Mouse (Mus musculus) layer of hippocampus, adult 8-10 months (tissue): ENCODE measurements around the gene Gm4707. TPM values are rescaled to one million over a fixed set of nuclear protein-coding genes. Genes with fewer than 3 reads are reported as not detected.
"Not testable (repeated sequence)": the region's sequence is repeated elsewhere in the genome, so short reads cannot be mapped to it uniquely, and the experiment has no call there.

ENCODE experiments used
- DNase-seq, 2 experiments: peaks; one replicate each; pipeline ENCODE4 v3.0.0; 2022; ENCODE audit warnings: low spot score in 2 of 2
- total RNA-seq, 4 experiments: library from RNA; stranded (reverse); gene quantifications; 2 replicates each; pipeline ENCODE4 v1.2.4; 2022

The Gm4707 gene
- 1 to 10 TPM; 1.7 to 3.8 (median 2.7) TPM for total RNA-seq

GRCm38 (mm10) chr17:71459818-71460217, at the start of gene Gm4707:
Gene Gm4707, minus strand, starts transcription at chr17:71459918.
- no peak for DNase-seq

- DNase-seq, result no peak
Observed at GRCm38 (mm10) chr17:71506832-71507231, 47.1 kb upstream of the Gm4707 start.

- DNase-seq, result no peak
Observed at GRCm38 (mm10) chr17:71495784-71496183, 36.1 kb upstream of the Gm4707 start.

- no peak for DNase-seq
Observed at GRCm38 (mm10) chr17:71491332-71491686, 31.6 kb upstream of the Gm4707 start.

- no peak for DNase-seq
Observed at GRCm38 (mm10) chr17:71490666-71491331, 31.1 kb upstream of the Gm4707 start.

GRCm38 (mm10) chr17:71489703-71490461, 30.2 kb upstream of the Gm4707 start:
- no peak for DNase-seq

- no peak for DNase-seq
Observed at GRCm38 (mm10) chr17:71486231-71486851, 26.6 kb upstream of the Gm4707 start.

GRCm38 (mm10) chr17:71485791-71486230, 26.1 kb upstream of the Gm4707 start:
- DNase-seq, result no peak

GRCm38 (mm10) chr17:71484711-71485110, 25.0 kb upstream of the Gm4707 start:
- DNase-seq, result no peak

- no peak for DNase-seq
Observed at GRCm38 (mm10) chr17:71483418-71484060, 23.8 kb upstream of the Gm4707 start.

GRCm38 (mm10) chr17:71479381-71479901, 19.7 kb upstream of the Gm4707 start:
- no peak for DNase-seq

GRCm38 (mm10) chr17:71477481-71477880, 17.8 kb upstream of the Gm4707 start:
- peak in 1 of 2 experiments; percentile 43 for DNase-seq

GRCm38 (mm10) chr17:71476346-71477020, 16.8 kb upstream of the Gm4707 start:
- DNase-seq, result no peak

GRCm38 (mm10) chr17:71475705-71476089, 16.0 kb upstream of the Gm4707 start:
- peak; percentile 50 to 56 for DNase-seq

GRCm38 (mm10) chr17:71474762-71475704, 15.3 kb upstream of the Gm4707 start, which contains the start of gene Smchd1:
Gene Smchd1, minus strand, starts transcription at chr17:71475343.
- peak; percentile 89 to 92 for DNase-seq

- no peak for DNase-seq
Observed at GRCm38 (mm10) chr17:71474128-71474527, 14.4 kb upstream of the Gm4707 start.

GRCm38 (mm10) chr17:71471261-71471660, 11.5 kb upstream of the Gm4707 start:
- DNase-seq, result no peak

- DNase-seq, result no peak
Observed at GRCm38 (mm10) chr17:71460312-71460711, 594 bp upstream of the Gm4707 start.

- not testable (repeated sequence) for DNase-seq
Observed at GRCm38 (mm10) chr17:71457361-71457760, 2.4 kb downstream of the Gm4707 start.

- no peak for DNase-seq
Observed at GRCm38 (mm10) chr17:71445191-71445590, 14.5 kb downstream of the Gm4707 start.
